Mouse (Mus musculus): ENCODE data around the gene Pex19.
A peak's percentile ranks its signal among the peaks of the same experiment; 100 is the strongest.

Gene Pex19

GRCm38 (mm10) chr1:172126376-172127347 is at the start of gene Pex19:
Gene Pex19, plus strand, starts transcription at chr1:172126755.
- DNase-seq (ENCODE audit: extremely low spot score, low spot score) = peak; percentile 89

- DNase-seq (ENCODE audit: extremely low spot score, low spot score) = no peak
Measured at GRCm38 (mm10) chr1:172077981-172078380, 48.6 kb upstream of the Pex19 start.

- DNase-seq (ENCODE audit: extremely low spot score, low spot score) = peak; percentile 97
Measured at GRCm38 (mm10) chr1:172082101-172082898, 44.3 kb upstream of the Pex19 start, which contains the start of the genes Copa and Ncstn. Gene Copa, plus strand, starts transcription at chr1:172082529. Gene Ncstn, minus strand, starts transcription at chr1:172082795.

DNA sequence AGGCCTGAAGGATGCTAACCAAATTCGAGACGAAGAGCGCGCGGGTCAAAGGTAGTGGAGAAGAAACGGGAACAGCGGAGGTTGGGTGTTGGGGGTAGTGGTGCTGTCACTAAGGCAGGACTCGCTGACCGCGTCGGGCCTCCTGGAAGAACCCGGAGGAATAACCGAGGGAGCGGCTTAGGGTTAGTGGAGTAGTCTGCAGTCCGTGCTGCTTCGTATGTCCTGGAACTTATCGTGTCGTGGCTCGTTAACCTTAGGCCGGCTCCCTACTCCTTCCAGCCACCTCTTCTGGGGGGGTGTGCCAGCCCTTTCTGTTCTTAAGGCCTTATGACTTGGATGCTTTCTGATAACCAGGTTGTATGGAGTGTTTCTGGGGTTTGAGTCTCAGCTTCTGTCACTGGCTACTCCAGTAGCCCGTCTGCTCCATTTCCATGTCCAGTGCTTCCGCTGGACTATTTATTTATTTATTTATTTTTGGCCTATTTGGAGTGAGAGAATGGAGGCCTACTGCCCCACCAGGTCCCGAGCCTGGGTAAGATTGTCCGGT is 43.6 kb upstream of the Pex19 start:
- no peak for DNase-seq (ENCODE audit: extremely low spot score, low spot score)

- DNase-seq (ENCODE audit: extremely low spot score, low spot score) = no peak
Measured at GRCm38 (mm10) chr1:172093522-172093921, 33.0 kb upstream of the Pex19 start.

DNA sequence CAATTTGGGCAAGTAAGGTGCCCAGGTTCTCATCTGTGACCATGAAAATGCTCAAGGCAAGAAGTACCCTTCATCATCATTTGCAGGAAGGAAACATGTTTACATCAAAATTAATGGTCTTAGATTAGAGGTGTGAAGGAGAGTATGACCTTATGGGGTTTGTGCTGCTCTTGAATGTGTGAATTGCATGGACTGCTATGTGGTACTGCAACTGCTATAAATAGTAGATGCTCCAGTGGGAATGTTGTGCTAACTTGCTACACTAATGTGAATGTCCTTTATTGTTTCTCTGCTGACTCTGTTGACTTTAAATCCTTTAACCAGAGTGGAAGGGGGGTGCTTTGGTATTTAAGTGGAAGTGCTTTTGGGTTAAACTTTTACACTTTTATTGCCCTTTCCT is 32.3 kb upstream of the Pex19 start:
- DNase-seq (ENCODE audit: extremely low spot score, low spot score) = no peak

- no peak for DNase-seq (ENCODE audit: extremely low spot score, low spot score)
Measured at GRCm38 (mm10) chr1:172095202-172095601, 31.4 kb upstream of the Pex19 start.

GRCm38 (mm10) chr1:172099325-172100033 is 27.1 kb upstream of the Pex19 start:
- DNase-seq (ENCODE audit: extremely low spot score, low spot score) = no peak

- no peak for DNase-seq (ENCODE audit: extremely low spot score, low spot score)
Measured at GRCm38 (mm10) chr1:172103619-172104018, 22.9 kb upstream of the Pex19 start.

DNA sequence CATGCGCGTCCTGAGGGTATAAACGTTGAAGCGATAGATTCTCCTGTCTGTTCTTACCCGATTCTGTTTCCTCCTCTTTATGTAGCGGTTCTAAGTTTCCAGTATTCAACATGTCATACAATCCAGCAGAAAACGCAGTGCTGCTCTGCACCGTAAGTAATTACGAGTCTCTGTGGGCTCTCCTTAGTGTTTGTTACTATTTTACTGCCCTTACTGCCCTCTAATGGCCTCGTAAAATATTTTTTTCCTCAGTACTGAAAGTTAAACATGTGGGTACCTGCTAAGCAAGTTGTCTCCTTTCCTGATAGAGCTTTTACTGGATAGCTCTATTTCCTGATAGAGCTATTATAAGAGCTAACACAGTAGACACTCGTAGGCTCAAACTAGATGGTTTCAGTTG is 21.5 kb upstream of the Pex19 start:
- DNase-seq (ENCODE audit: extremely low spot score, low spot score) = no peak

GRCm38 (mm10) chr1:172107777-172108477 is 18.6 kb upstream of the Pex19 start:
- no peak for DNase-seq (ENCODE audit: extremely low spot score, low spot score)

- no peak for DNase-seq (ENCODE audit: extremely low spot score, low spot score)
Measured at GRCm38 (mm10) chr1:172116948-172117347, 9.6 kb upstream of the Pex19 start.

DNA sequence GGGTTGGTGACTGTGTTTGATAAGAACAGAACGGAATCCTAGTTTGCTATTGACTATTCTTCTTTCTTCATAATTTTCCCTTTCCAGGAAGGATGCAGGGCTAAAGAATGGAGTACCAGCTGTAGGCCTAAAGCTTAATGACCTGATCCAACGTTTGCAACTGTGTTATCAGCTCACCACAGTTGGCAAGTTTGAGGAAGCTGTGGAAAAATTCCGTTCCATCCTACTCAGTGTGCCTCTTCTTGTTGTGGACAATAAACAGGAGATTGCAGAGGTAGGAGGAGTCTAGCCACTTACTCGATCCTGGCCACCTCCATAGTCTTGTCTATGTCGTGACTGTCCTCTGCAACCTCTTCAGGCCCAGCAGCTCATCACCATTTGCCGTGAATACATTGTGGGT is 7.5 kb upstream of the Pex19 start:
- DNase-seq (ENCODE audit: extremely low spot score, low spot score) = no peak

DNA sequence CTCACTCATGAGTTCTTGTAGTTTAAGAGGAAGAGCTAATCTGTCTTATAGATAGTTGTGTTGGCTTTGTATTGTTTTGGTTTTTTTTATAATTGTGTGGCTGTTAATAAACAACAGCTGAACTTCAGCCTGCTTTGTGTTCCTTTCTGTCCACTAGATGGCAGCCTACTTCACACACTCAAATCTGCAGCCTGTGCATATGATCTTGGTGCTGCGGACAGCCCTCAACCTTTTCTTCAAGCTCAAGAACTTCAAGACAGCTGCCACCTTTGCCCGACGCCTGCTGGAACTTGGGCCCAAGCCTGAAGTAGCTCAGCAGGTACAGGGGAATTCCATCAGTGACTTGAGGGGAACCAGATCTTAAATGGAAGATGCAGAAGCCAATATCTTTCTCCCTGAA is 6.8 kb upstream of the Pex19 start:
- DNase-seq (ENCODE audit: extremely low spot score, low spot score) = no peak

DNA sequence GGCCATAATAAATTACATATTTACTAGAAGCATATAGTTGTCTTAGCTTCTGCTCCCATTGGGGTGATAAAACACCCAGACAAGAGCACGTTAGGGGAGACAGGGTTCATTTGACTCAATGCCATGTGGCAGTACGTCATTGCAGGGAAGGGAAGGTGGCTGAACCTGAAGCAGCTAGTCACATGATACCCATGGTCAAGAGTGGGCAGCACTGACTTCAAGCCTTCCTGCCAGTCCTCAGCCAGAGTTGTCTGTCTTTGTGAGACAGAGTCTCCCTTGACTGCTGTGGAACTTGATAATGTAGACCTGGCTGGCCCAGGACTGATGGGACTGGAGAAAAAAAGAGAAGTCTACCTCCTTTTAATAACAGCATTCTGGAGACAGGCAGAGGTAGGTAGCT is 3.9 kb upstream of the Pex19 start:
- DNase-seq (ENCODE audit: extremely low spot score, low spot score) = no peak

DNA sequence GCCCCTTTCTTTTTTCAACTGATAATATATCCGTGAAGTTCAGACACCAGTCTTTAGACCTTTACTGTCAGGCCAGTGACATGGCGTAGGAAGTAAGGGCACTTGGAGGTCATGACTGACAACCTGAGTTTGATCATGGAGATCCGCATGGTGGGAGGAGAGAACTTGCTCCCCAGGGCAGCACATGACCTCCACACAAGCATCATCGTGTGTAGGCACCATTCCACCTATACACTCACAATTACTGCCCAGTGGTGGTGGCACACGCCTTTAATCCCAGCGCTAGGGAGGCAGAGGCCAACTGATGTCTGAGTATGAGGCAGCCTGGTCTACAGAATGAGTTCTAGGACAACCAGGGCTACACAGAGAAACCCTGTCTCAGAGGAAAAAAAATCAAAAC is 2.0 kb upstream of the Pex19 start:
- DNase-seq (ENCODE audit: extremely low spot score, low spot score) = no peak

- DNase-seq (ENCODE audit: extremely low spot score, low spot score) = no peak
Measured at GRCm38 (mm10) chr1:172127487-172127886, 932 bp downstream of the Pex19 start.

DNA sequence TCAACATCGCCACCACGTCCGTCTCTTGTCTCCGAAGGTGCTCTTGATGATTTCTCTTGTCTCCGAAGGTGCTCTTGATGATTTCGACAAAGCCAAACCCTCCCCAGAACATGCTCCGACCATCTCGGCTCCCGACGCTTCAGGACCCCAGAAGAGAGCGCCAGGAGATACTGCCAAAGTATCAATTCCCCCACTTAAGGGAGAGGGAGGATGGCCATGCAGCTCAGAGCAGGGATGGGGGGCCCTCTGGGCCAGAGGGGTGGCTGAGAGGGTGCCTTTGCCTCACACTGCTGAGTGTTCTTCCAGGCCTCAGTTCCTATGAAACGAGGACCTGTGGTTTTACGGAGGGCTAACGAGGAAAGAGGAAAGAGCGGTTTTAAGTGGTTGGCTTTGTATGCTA is 2.0 kb downstream of the Pex19 start:
- DNase-seq (ENCODE audit: extremely low spot score, low spot score) = no peak

DNA sequence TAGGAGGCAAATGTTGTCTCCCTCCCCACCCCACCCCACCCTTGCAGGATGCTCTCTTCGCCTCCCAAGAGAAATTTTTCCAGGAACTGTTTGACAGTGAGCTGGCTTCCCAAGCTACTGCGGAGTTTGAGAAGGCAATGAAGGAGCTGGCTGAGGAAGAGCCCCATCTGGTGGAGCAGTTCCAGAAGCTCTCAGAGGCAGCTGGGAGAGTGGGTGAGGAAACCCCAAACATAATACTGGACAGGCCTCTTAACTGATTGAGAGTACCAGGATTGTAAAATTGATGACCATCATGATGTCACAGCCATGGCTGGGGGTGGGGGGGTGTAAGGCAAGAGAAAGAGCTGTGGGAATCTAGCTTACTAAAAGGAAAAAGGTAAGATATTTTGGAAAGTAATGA is 2.6 kb downstream of the Pex19 start:
- DNase-seq (ENCODE audit: extremely low spot score, low spot score) = no peak

GRCm38 (mm10) chr1:172129780-172130179 is 3.2 kb downstream of the Pex19 start:
- no peak for DNase-seq (ENCODE audit: extremely low spot score, low spot score)

DNA sequence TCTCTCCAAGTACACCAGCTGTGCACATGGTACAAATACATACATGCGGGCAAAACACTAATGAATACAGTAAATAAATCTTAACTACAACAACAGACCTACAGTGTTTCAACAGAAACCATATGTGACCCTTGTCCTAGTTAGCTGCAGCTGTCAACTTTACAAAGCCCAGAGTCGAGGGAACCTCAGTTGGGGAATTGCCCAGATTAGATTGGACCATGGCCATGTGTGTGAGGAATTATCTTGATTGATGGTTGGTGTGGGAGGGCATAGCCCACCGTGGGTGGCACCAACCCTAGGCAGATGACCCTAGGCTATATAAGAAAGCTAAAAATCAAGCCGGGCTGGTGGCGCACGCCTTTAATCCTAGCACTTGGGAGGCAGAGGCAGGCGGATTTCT is 5.8 kb downstream of the Pex19 start:
- DNase-seq (ENCODE audit: extremely low spot score, low spot score) = no peak
